Mouse (Mus musculus): ENCODE measurements at regions not wholly inside any gene's neighbourhood (a gene's known extent, or its start where the extent isn't known, plus 50 kb on each side); places are given as distances from the start of the nearest gene placed in this dataset.
"Not testable (repeated sequence)": the region's sequence is repeated elsewhere in the genome, so short reads cannot be mapped to it uniquely, and the experiment has no call there.

- H3K9ac ChIP-seq (ENCODE audit: low read length) = no peak overlapping the region
- H3K27me3 ChIP-seq (ENCODE audit: control insufficient read depth, insufficient read depth, low read depth, low read length) = no peaks in the 10 kb centered on the region
- H3K27ac ChIP-seq (ENCODE audit: low read length) = no peak overlapping the region
- H3K4me2 ChIP-seq (ENCODE audit: low read depth, low read length) = no peak overlapping the region
- ATAC-seq (ENCODE audit: low read depth) = no peak
- no peaks in the 10 kb centered on the region for H3K4me1 ChIP-seq (replicated peaks; ENCODE audit: control insufficient read depth, insufficient read depth, low read length)
- no peaks in the 10 kb centered on the region for H3K9me3 ChIP-seq (ENCODE audit: control insufficient read depth, low read length)
- WGBS = 48% methylated on average over 8 of the region's 8 CpGs
- no peaks in the 10 kb centered on the region for H3K36me3 ChIP-seq (ENCODE audit: control insufficient read depth, insufficient read depth, low read length)
- no peak overlapping the region for H3K4me3 ChIP-seq (ENCODE audit: low read length)
Measured at GRCm38 (mm10) chr12:112301929-112302328, 155.9 kb downstream of the Kif26a start.

GRCm38 (mm10) chr12:112306208-112306607 is 160.2 kb downstream of the Kif26a start:
- H3K4me1 ChIP-seq (replicated peaks; ENCODE audit: control insufficient read depth, insufficient read depth, low read length) = no peaks in the 10 kb centered on the region
- no peak overlapping the region for H3K27ac ChIP-seq (ENCODE audit: low read length)
- ATAC-seq (ENCODE audit: low read depth) = no peak
- 35% methylated on average over 7 of the region's 7 CpGs for WGBS
- no peaks in the 10 kb centered on the region for H3K27me3 ChIP-seq (ENCODE audit: control insufficient read depth, insufficient read depth, low read depth, low read length)
- H3K9ac ChIP-seq (ENCODE audit: low read length) = no peak overlapping the region
- H3K4me3 ChIP-seq (ENCODE audit: low read length) = no peak overlapping the region
- no peaks in the 10 kb centered on the region for H3K9me3 ChIP-seq (ENCODE audit: control insufficient read depth, low read length)
- no peaks in the 10 kb centered on the region for H3K36me3 ChIP-seq (ENCODE audit: control insufficient read depth, insufficient read depth, low read length)
- no peak overlapping the region for H3K4me2 ChIP-seq (ENCODE audit: low read depth, low read length)

- Histone ChIP-seq H3K4me2 (ENCODE audit: low read depth, low read length) (no peak overlapping the region), H3K4me1 (replicated peaks; ENCODE audit: control insufficient read depth, insufficient read depth, low read length) (no peaks in the 10 kb centered on the region), H3K4me3 (ENCODE audit: low read length) (no peak overlapping the region), H3K27ac (ENCODE audit: low read length) (no peak overlapping the region), H3K36me3 (ENCODE audit: control insufficient read depth, insufficient read depth, low read length) (no peaks in the 10 kb centered on the region), H3K27me3 (ENCODE audit: control insufficient read depth, insufficient read depth, low read depth, low read length) (no peaks in the 10 kb centered on the region), H3K9me3 (ENCODE audit: control insufficient read depth, low read length) (no peaks in the 10 kb centered on the region), H3K9ac (ENCODE audit: low read length) (no peak overlapping the region)
- ATAC-seq (ENCODE audit: low read depth) = no peak
Measured at GRCm38 (mm10) chr12:112308016-112308415, 162.0 kb downstream of the Kif26a start.

- H3K27ac ChIP-seq (ENCODE audit: low read length); ATAC-seq (ENCODE audit: low read depth); H3K4me2 ChIP-seq (ENCODE audit: low read depth, low read length); H3K4me3 ChIP-seq (ENCODE audit: low read length); H3K36me3 ChIP-seq (ENCODE audit: control insufficient read depth, insufficient read depth, low read length); H3K9ac ChIP-seq (ENCODE audit: low read length); H3K9me3 ChIP-seq (ENCODE audit: control insufficient read depth, low read length); H3K4me1 ChIP-seq (replicated peaks; ENCODE audit: control insufficient read depth, insufficient read depth, low read length); H3K27me3 ChIP-seq (ENCODE audit: control insufficient read depth, insufficient read depth, low read depth, low read length): not testable (repeated sequence)
- 89% methylated on average over 13 of the region's 13 CpGs for WGBS
Measured at GRCm38 (mm10) chr12:112309096-112309495, 163.1 kb downstream of the Kif26a start.

- no peaks in the 10 kb centered on the region for H3K36me3 ChIP-seq (ENCODE audit: control insufficient read depth, insufficient read depth, low read length)
- no peaks in the 10 kb centered on the region for H3K9me3 ChIP-seq (ENCODE audit: control insufficient read depth, low read length)
- H3K4me1 ChIP-seq (replicated peaks; ENCODE audit: control insufficient read depth, insufficient read depth, low read length) = no peaks in the 10 kb centered on the region
- 86% methylated on average over 10 of the region's 10 CpGs for WGBS
- ATAC-seq (ENCODE audit: low read depth) = no peak
- H3K27ac ChIP-seq (ENCODE audit: low read length) = no peak overlapping the region
- H3K4me2 ChIP-seq (ENCODE audit: low read depth, low read length) = no peak overlapping the region
- no peak overlapping the region for H3K4me3 ChIP-seq (ENCODE audit: low read length)
- H3K9ac ChIP-seq (ENCODE audit: low read length) = no peak overlapping the region
- no peaks in the 10 kb centered on the region for H3K27me3 ChIP-seq (ENCODE audit: control insufficient read depth, insufficient read depth, low read depth, low read length)
Measured at GRCm38 (mm10) chr12:112309781-112310180, 163.8 kb downstream of the Kif26a start.

- Histone ChIP-seq H3K9me3 (ENCODE audit: control insufficient read depth, low read length) (no peaks in the 10 kb centered on the region), H3K4me3 (ENCODE audit: low read length) (no peak overlapping the region), H3K4me1 (replicated peaks; ENCODE audit: control insufficient read depth, insufficient read depth, low read length) (no peaks in the 10 kb centered on the region), H3K27me3 (ENCODE audit: control insufficient read depth, insufficient read depth, low read depth, low read length) (no peaks in the 10 kb centered on the region), H3K36me3 (ENCODE audit: control insufficient read depth, insufficient read depth, low read length) (no peaks in the 10 kb centered on the region), H3K9ac (ENCODE audit: low read length) (no peak overlapping the region), H3K4me2 (ENCODE audit: low read depth, low read length) (no peak overlapping the region), H3K27ac (ENCODE audit: low read length) (no peak overlapping the region)
- WGBS = 60% methylated on average over 10 of the region's 10 CpGs
- no peak for ATAC-seq (ENCODE audit: low read depth)
Measured at GRCm38 (mm10) chr12:112310661-112311060, 164.7 kb downstream of the Kif26a start.

- H3K4me1 ChIP-seq (replicated peaks; ENCODE audit: control insufficient read depth, insufficient read depth, low read length) = no peaks in the 10 kb centered on the region
- no peak for ATAC-seq (ENCODE audit: low read depth)
- no peak overlapping the region for H3K4me3 ChIP-seq (ENCODE audit: low read length)
- no peaks in the 10 kb centered on the region for H3K9me3 ChIP-seq (ENCODE audit: control insufficient read depth, low read length)
- H3K4me2 ChIP-seq (ENCODE audit: low read depth, low read length) = no peak overlapping the region
- H3K27ac ChIP-seq (ENCODE audit: low read length) = no peak overlapping the region
- WGBS = 88% methylated on average over 5 of the region's 5 CpGs
- no peaks in the 10 kb centered on the region for H3K36me3 ChIP-seq (ENCODE audit: control insufficient read depth, insufficient read depth, low read length)
- no peaks in the 10 kb centered on the region for H3K27me3 ChIP-seq (ENCODE audit: control insufficient read depth, insufficient read depth, low read depth, low read length)
- no peak overlapping the region for H3K9ac ChIP-seq (ENCODE audit: low read length)
Measured at GRCm38 (mm10) chr12:112314781-112315180, 168.8 kb downstream of the Kif26a start.

- H3K27me3 ChIP-seq (ENCODE audit: control insufficient read depth, insufficient read depth, low read depth, low read length) = no peaks in the 10 kb centered on the region
- whole genome bisulfite sequencing = 85% methylated on average over 9 of the region's 9 CpGs
Measured at GRCm38 (mm10) chr12:112317191-112317590, 171.2 kb downstream of the Kif26a start.

GRCm38 (mm10) chr12:112318461-112318860 is 170.8 kb upstream of the A530016L24Rik start:
- WGBS = 59% methylated on average over 5 of the region's 5 CpGs
- ATAC-seq (ENCODE audit: low read depth) = no peak
- no peaks in the 10 kb centered on the region for H3K9me3 ChIP-seq (ENCODE audit: control insufficient read depth, low read length)
- H3K36me3 ChIP-seq (ENCODE audit: control insufficient read depth, insufficient read depth, low read length) = no peaks in the 10 kb centered on the region
- no peak overlapping the region for H3K4me3 ChIP-seq (ENCODE audit: low read length)
- H3K4me1 ChIP-seq (replicated peaks; ENCODE audit: control insufficient read depth, insufficient read depth, low read length) = no peaks in the 10 kb centered on the region
- H3K27me3 ChIP-seq (ENCODE audit: control insufficient read depth, insufficient read depth, low read depth, low read length) = no peaks in the 10 kb centered on the region
- no peak overlapping the region for H3K27ac ChIP-seq (ENCODE audit: low read length)
- H3K9ac ChIP-seq (ENCODE audit: low read length) = no peak overlapping the region
- H3K4me2 ChIP-seq (ENCODE audit: low read depth, low read length) = no peak overlapping the region

More at GRCm38 (mm10) chr12:112317191-112317590, 171.2 kb downstream of the Kif26a start:
- Histone ChIP-seq H3K9ac (ENCODE audit: low read length) (no peak overlapping the region), H3K36me3 (ENCODE audit: control insufficient read depth, insufficient read depth, low read length) (no peaks in the 10 kb centered on the region), H3K4me2 (ENCODE audit: low read depth, low read length) (no peak overlapping the region), H3K27ac (ENCODE audit: low read length) (no peak overlapping the region), H3K4me1 (replicated peaks; ENCODE audit: control insufficient read depth, insufficient read depth, low read length) (no peaks in the 10 kb centered on the region), H3K9me3 (ENCODE audit: control insufficient read depth, low read length) (no peaks in the 10 kb centered on the region), H3K4me3 (ENCODE audit: low read length) (no peak overlapping the region)
- ATAC-seq (ENCODE audit: low read depth) = no peak

GRCm38 (mm10) chr12:112322196-112322595 is 167.1 kb upstream of the A530016L24Rik start:
- Histone ChIP-seq H3K4me1 (replicated peaks; ENCODE audit: control insufficient read depth, insufficient read depth, low read length) (no peaks in the 10 kb centered on the region), H3K27ac (ENCODE audit: low read length) (no peak overlapping the region), H3K27me3 (ENCODE audit: control insufficient read depth, insufficient read depth, low read depth, low read length) (no peaks in the 10 kb centered on the region), H3K4me2 (ENCODE audit: low read depth, low read length) (no peak overlapping the region), H3K4me3 (ENCODE audit: low read length) (no peak overlapping the region), H3K36me3 (ENCODE audit: control insufficient read depth, insufficient read depth, low read length) (no peaks in the 10 kb centered on the region), H3K9ac (ENCODE audit: low read length) (no peak overlapping the region), H3K9me3 (ENCODE audit: control insufficient read depth, low read length) (no peaks in the 10 kb centered on the region)
- no peak for ATAC-seq (ENCODE audit: low read depth)
- WGBS = 61% methylated on average over 2 of the region's 2 CpGs

All from lung, embryonic 16.5 days (tissue).